Mouse (Mus musculus): ENCODE data around the gene Krtap29-1. TPM values are rescaled to one million over a fixed set of nuclear protein-coding genes. Genes with fewer than 3 reads are reported as not detected.

Krtap29-1 gene
- polyA plus RNA-seq, 1 experiment from 2014 or later: not detected

DNA sequence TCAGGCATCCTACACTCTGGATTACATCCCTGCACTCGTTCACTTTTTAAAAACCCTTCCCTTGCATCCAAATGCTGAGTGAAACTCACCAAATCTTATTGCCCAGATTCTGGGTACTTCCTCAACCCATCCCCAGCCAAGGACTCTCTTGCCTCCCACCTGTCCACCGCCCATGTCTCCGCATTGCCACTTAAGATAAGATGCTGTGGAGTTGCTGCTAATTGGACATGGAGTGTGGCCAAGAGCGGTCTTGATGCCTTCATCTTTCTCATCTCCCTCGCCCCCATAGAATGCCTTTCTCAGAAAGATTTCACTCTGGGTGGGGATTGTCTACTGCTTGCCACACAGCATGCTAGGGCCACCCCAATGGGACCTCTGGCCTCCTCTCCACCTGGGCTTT, 29.5 kb upstream of the Krtap29-1 start:
- DNase-seq (ENCODE audit: low spot score): no peak
- WGBS: 89% methylated on average over 5 of the region's 5 CpGs
- Histone ChIP-seq H3K36me3 (ENCODE audit: control insufficient read depth, insufficient read depth, low read length) (no peaks in the 10 kb centered on the region), H3K9me3 (ENCODE audit: control insufficient read depth, low read length) (no peaks in the 10 kb centered on the region), H3K9ac (ENCODE audit: low read length) (no peak overlapping the region), H3K27ac (replicated peaks) (no peak overlapping the region), H3K4me2 (replicated peaks; ENCODE audit: low read depth) (no peak overlapping the region), H3K4me1 (replicated peaks; ENCODE audit: control insufficient read depth, insufficient read depth) (no peaks in the 10 kb centered on the region), H3K27me3 (ENCODE audit: control insufficient read depth, insufficient read depth, low read length) (no peaks in the 10 kb centered on the region), H3K4me3 (ENCODE audit: low read depth, low read length) (no peak overlapping the region)
- TF ChIP-seq CTCF (IDR thresholded peaks at IDR 0.05; ENCODE audit: low read depth) (no peak), EP300 (optimal IDR thresholded peaks at IDR 0.05) (no peak)
- no peak for ATAC-seq (ENCODE audit: low FRiP score, low TSS enrichment)

DNA sequence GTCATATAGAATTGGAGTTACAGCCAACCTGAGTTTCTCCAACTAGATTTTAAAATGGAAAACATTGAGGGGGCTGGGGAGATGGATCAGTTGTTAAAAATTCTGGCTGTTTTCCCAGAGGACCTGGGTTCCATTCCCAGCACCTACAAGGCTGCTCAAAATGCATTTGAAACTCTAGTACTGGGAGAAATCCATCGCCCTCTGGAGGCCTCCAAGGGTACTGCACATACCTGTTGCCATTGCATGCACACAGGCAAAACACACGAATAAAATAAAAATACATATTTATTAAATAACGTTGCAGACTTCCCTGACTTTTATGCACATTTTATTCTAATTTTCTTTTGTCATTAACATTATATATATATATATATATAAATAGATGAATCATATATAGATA, 27.8 kb upstream of the Krtap29-1 start:
- no peak overlapping the region for H3K9ac ChIP-seq (ENCODE audit: low read length)
- TF ChIP-seq CTCF (IDR thresholded peaks at IDR 0.05; ENCODE audit: low read depth) (peak; percentile 56), EP300 (optimal IDR thresholded peaks at IDR 0.05) (no peak)
- ATAC-seq (ENCODE audit: low FRiP score, low TSS enrichment) (no peak), DNase-seq (ENCODE audit: low spot score) (no peak)
- 0 out of 2 replicates have a peak overlapping the region, but pooled peaks have one; percentile 24 for H3K27ac ChIP-seq (replicated peaks)
- H3K27me3 ChIP-seq (ENCODE audit: control insufficient read depth, insufficient read depth, low read length): no peaks in the 10 kb centered on the region
- H3K4me1 ChIP-seq (replicated peaks; ENCODE audit: control insufficient read depth, insufficient read depth): no peaks in the 10 kb centered on the region
- no peak overlapping the region for H3K4me3 ChIP-seq (ENCODE audit: low read depth, low read length)
- H3K4me2 ChIP-seq (replicated peaks; ENCODE audit: low read depth): no peak overlapping the region
- H3K36me3 ChIP-seq (ENCODE audit: control insufficient read depth, insufficient read depth, low read length): no peaks in the 10 kb centered on the region
- WGBS: 55% methylated on average over 3 of the region's 3 CpGs
- H3K9me3 ChIP-seq (ENCODE audit: control insufficient read depth, low read length): no peaks in the 10 kb centered on the region

DNA sequence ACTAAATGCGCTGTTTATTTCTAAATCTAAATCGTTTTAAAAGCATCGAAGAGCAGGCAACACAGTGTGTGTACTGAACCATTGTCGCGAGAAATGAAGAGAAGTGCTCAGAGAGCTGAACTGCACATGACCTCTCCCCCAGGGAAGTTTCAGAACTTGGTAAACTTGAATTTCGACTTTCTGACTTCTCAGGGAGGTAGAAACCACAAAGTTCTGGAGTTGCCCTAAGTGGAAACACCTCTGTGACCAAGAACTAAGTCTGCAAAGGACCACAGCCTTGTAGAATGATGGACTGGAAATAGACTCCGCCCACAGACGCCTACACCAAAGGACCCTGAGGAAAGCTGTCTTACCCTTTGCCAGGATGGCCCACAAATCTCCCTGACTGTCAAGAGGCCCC, 27.1 kb upstream of the Krtap29-1 start:
- Histone ChIP-seq H3K27ac (replicated peaks) (0 out of 2 replicates have a peak overlapping the region, but pooled peaks have one; percentile 24), H3K9me3 (ENCODE audit: control insufficient read depth, low read length) (no peaks in the 10 kb centered on the region), H3K4me3 (ENCODE audit: low read depth, low read length) (no peak overlapping the region), H3K4me2 (replicated peaks; ENCODE audit: low read depth) (no peak overlapping the region), H3K9ac (ENCODE audit: low read length) (no peak overlapping the region), H3K27me3 (ENCODE audit: control insufficient read depth, insufficient read depth, low read length) (no peaks in the 10 kb centered on the region), H3K4me1 (replicated peaks; ENCODE audit: control insufficient read depth, insufficient read depth) (no peaks in the 10 kb centered on the region), H3K36me3 (ENCODE audit: control insufficient read depth, insufficient read depth, low read length) (no peaks in the 10 kb centered on the region)
- no peak for TF ChIP-seq EP300 (optimal IDR thresholded peaks at IDR 0.05)
- no peak for TF ChIP-seq CTCF (IDR thresholded peaks at IDR 0.05; ENCODE audit: low read depth)
- DNase-seq (ENCODE audit: low spot score) (no peak), ATAC-seq (ENCODE audit: low FRiP score, low TSS enrichment) (0 out of 2 replicates have a peak, but pooled peaks have one; percentile 21)
- WGBS: 58% methylated on average over 8 of the region's 8 CpGs

DNA sequence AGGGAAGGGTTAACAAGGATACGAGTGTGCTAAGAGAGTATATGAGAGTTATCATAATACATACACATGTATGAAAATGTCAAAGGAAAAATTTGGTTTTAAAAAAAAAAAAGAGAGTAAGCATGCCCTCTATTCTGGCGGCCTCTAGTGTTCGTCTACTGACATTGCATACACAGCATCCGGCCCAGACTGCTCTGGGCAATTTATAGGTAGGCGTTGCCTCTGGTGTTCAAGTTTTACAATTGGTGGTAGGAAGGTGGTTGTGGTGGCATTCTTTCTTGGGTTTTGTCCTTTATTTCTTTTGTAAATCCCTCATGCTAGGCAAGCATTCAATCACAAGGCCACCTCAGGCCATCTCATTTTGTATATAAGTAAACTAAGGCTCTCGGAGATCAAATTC, 26.0 kb upstream of the Krtap29-1 start:
- DNase-seq (ENCODE audit: low spot score): peak; percentile 56
- no peak overlapping the region for H3K27ac ChIP-seq (replicated peaks)
- H3K4me3 ChIP-seq (ENCODE audit: low read depth, low read length): no peak overlapping the region
- WGBS: 18% methylated on average over 6 of the region's 6 CpGs
- no peaks in the 10 kb centered on the region for H3K9me3 ChIP-seq (ENCODE audit: control insufficient read depth, low read length)
- H3K36me3 ChIP-seq (ENCODE audit: control insufficient read depth, insufficient read depth, low read length): no peaks in the 10 kb centered on the region
- TF ChIP-seq CTCF (IDR thresholded peaks at IDR 0.05; ENCODE audit: low read depth) (peak; percentile 90), EP300 (optimal IDR thresholded peaks at IDR 0.05) (no peak)
- 0 out of 2 replicates have a peak, but pooled peaks have one; percentile 51 for ATAC-seq (ENCODE audit: low FRiP score, low TSS enrichment)
- H3K9ac ChIP-seq (ENCODE audit: low read length): no peak overlapping the region
- no peaks in the 10 kb centered on the region for H3K27me3 ChIP-seq (ENCODE audit: control insufficient read depth, insufficient read depth, low read length)
- H3K4me2 ChIP-seq (replicated peaks; ENCODE audit: low read depth): no peak overlapping the region
- no peaks in the 10 kb centered on the region for H3K4me1 ChIP-seq (replicated peaks; ENCODE audit: control insufficient read depth, insufficient read depth)

DNA sequence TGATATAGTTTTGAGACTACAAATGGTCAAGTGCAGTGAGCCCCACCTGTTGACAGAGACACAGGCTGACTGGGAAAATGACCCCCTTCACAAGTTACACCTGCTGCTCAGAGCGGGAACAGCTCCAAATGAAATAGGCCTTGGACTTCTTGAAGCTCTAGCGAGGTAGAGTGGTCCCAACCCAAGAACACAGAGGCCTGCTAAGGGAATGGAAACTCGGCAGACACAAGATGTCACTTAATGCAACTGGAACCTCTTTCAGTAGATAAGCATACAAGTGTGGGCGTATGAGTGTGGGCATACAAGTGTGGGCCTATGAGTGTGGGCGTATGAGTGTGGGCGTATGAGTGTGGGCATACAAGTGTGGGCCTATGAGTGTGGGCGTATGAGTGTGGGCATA, 20.2 kb upstream of the Krtap29-1 start:
- Histone ChIP-seq H3K9ac (ENCODE audit: low read length) (no peak overlapping the region), H3K27me3 (ENCODE audit: control insufficient read depth, insufficient read depth, low read length) (no peaks in the 10 kb centered on the region), H3K36me3 (ENCODE audit: control insufficient read depth, insufficient read depth, low read length) (no peaks in the 10 kb centered on the region), H3K4me3 (ENCODE audit: low read depth, low read length) (no peak overlapping the region), H3K27ac (replicated peaks) (no peak overlapping the region), H3K4me2 (replicated peaks; ENCODE audit: low read depth) (no peak overlapping the region), H3K4me1 (replicated peaks; ENCODE audit: control insufficient read depth, insufficient read depth) (no peaks in the 10 kb centered on the region), H3K9me3 (ENCODE audit: control insufficient read depth, low read length) (no peaks in the 10 kb centered on the region)
- 84% methylated on average over 7 of the region's 7 CpGs for WGBS
- DNase-seq (ENCODE audit: low spot score) (no peak), ATAC-seq (ENCODE audit: low FRiP score, low TSS enrichment) (no peak)
- TF ChIP-seq EP300 (optimal IDR thresholded peaks at IDR 0.05) (no peak), CTCF (IDR thresholded peaks at IDR 0.05; ENCODE audit: low read depth) (no peak)

DNA sequence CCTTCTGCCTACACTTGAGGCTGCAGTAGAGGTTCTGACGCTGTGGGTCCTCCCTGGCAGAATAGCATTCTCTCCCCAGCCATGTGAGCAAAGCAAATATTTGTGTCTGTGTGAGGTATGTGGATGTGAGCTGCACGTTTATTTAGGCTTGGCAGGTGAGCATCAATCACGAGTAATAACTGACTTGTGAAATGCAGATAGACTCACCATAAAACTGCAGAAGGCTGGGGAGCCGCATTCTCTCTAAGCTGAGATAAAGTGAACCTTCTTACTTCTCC, 15.5 kb upstream of the Krtap29-1 start:
- H3K9me3 ChIP-seq (ENCODE audit: control insufficient read depth, low read length): no peaks in the 10 kb centered on the region
- H3K27ac ChIP-seq (replicated peaks): no peak overlapping the region
- ATAC-seq (ENCODE audit: low FRiP score, low TSS enrichment) (no peak), DNase-seq (ENCODE audit: low spot score) (no peak)
- no peaks in the 10 kb centered on the region for H3K36me3 ChIP-seq (ENCODE audit: control insufficient read depth, insufficient read depth, low read length)
- no peak overlapping the region for H3K9ac ChIP-seq (ENCODE audit: low read length)
- WGBS: 21% methylated on average over 4 of the region's 4 CpGs
- TF ChIP-seq EP300 (optimal IDR thresholded peaks at IDR 0.05) (no peak), CTCF (IDR thresholded peaks at IDR 0.05; ENCODE audit: low read depth) (no peak)
- H3K27me3 ChIP-seq (ENCODE audit: control insufficient read depth, insufficient read depth, low read length): no peaks in the 10 kb centered on the region
- no peaks in the 10 kb centered on the region for H3K4me1 ChIP-seq (replicated peaks; ENCODE audit: control insufficient read depth, insufficient read depth)
- no peak overlapping the region for H3K4me3 ChIP-seq (ENCODE audit: low read depth, low read length)
- no peak overlapping the region for H3K4me2 ChIP-seq (replicated peaks; ENCODE audit: low read depth)
